Mouse (Mus musculus): ENCODE measurements around the gene Sptbn4.

GRCm38 (mm10) chr7:27332353-27333199 is 114.9 kb downstream of the Sptbn4 start:
- TF ChIP-seq CTCF (IDR thresholded peaks at IDR 0.05; ENCODE audit: extremely low read depth, insufficient read depth, insufficient read length, insufficient replicate concordance) (peak; percentile 93), POLR2A (IDR thresholded peaks at IDR 0.05; ENCODE audit: low read depth, low read length) (no peak)

Data from spleen, adult 2 months (tissue).